Mouse (Mus musculus) mature B cell (primary cell): ENCODE results near the gene Diaph3.
"Not testable (repeated sequence)": the region's sequence is repeated elsewhere in the genome, so short reads cannot be mapped to it uniquely, and the experiment has no call there.

Source experiments
- in situ Hi-C: fragments of 300-500 bp; cut with MboI; formaldehyde crosslinking; loops from 2 replicates; pipeline ENCODE4 v1.14.3; 2019

The Diaph3 gene

DNA sequence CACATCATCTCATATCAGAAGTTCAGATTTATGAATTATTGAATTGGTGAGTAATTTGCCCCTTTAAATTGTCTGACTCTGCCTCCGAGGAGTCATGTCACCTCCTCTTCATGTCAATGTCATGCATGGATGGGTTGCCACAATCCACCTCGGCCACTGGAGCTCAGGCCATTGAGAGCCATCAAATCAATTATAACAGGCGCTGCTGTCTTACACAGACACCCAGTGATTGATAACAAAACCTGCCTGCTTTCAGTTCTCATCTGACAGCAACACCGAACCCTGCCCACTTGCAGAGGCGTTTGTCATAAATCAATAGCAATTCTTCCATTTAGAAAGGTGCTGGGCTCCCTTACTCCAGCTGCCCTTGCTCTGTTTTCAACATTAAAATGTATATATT lies 402.1 kb downstream of the Diaph3 start:
- in situ Hi-C loops, result no loop called here

DNA sequence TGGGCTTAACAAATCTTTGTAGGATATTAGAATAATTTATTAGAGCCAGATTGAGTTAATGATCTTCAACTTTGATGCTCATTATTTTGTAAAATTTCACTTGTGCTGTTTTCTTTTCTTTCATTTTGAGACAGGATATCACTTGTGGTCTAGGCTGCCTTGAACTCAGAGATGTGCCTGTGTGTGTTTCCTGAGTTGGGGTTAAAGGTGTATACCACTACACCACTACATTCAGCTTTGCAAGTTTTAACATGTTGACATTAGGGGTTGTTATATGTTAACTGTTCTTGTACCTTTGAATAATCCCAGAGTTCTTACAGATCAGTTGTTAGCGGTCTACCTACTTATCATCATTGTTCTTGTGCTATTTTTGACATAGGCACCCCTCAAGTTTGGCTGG lies 404.4 kb downstream of the Diaph3 start:
- in situ Hi-C loops, result no loop called here

DNA sequence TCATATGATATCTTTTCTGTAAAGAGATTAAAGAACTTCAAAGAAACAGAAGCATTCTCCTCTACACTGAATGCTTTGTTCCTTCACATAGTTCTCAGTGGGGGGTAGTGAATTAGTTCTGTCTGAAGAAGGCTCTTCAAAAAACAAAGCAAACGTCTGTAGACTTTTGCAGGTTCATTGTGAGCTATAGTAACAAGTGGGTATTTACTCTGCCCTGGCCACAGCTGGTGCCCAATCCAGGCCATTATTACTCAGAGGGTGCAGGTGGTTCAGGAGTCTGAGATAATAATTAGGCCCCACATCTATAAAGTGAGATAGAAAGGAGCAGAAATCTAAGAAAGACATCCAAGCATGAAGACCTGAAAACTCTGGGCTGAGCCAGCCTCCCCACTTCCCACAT lies 409.7 kb downstream of the Diaph3 start:
- in situ Hi-C loops, result no loop called here

DNA sequence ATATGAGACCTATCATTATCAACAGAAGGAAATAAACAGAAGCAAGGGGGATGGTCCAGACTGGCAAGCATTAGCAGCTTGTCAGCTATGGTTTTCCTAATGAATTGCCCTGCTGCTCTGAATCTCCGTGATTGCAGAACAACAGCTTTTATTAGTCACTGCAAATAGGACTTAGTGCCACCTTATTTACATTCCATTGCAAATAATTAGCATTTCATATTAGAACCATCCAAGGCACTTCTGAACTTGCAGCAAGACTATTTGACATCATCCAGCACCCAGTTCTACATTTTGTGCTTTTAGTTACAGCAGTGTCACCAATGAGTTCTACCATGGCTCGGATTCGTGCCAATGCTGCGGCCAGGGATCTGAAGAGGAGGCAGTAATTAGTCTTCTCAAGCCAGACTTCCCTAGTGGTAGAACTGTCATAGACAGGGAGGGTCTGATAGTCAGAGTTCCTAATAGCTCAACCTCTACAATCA lies 411.4 kb downstream of the Diaph3 start:
- in situ Hi-C loops, result no loop called here

DNA sequence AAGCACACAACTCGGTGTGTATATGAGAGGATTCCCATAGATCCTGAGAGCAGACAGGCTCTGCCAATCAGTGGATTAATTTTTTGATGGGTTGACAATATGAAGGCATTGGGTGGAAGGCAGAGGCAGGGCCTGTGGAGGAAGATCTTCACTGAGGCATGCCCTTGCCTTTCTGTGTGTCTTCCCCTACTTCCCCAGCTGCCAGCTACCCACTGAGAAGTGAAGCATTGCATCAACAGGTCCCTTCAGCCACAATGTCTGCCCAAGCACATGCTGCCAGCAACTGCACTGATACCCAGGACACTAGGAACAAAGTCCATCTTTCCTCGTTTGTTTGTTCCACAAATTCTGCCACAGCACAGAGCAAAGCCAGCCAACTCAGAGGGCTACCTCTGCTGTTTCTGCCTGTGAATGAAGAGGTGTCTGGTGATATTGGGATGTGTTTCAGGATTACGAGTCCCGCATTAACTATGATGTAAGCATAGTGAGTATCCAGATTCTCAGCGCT lies 413.4 kb downstream of the Diaph3 start:
- in situ Hi-C loops, result no loop called here

DNA sequence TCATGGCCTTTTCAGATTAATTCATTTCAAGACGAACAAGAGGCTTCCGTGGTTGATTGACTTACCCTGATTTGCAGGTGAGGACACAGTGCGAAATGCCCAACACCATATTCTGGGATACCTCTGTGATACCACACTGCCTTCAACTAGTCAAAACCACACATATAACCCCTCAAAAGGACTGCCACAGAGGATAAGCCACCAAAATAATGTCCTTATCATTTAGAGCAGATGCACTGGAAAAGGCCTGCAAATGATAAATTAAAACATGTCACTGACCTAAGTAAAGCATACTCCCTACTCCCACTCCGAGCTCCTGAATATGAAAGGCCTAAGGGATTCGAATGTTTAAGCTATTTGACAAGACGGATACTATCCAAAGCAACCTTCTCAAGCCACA lies 419.3 kb downstream of the Diaph3 start:
- in situ Hi-C loops, result no loop called here

DNA sequence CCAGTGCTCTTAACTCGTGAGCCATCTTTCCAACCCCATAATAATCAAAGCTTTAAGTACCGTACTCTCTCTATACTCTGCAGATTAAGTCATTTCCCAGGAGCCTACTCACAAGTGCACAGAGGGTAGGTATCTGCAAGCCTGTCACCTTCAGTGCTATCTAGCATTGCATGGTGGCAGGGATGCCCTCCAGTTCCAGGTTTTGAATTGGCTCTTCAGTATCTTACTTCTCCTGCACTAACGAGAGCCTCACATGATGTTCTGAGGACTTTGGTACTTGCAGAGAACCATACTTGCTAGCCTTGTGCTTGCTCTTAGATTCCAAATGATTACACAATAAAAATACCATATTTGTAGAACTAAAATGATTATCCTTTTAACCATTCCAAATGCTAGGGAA lies 420.0 kb downstream of the Diaph3 start:
- in situ Hi-C loops, result no loop called here

DNA sequence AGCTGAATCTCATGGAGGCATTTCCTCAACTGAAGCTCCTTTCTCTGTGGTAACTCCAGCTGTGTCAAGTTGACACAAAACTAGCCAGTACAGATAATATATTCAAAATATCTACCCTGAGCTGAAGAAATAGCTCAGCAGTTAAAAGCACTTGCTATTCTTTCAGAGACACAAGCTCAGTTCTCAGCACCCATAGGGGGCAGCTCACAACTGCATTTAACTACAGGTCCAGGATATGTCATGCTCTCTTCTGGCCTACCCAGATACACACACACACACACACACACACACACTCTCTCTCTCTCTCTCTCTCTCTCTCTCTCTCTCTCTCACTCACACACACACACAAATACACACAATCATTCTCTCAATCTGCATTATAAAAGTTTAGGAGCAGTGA lies 420.6 kb downstream of the Diaph3 start:
- in situ Hi-C loops, result not testable (repeated sequence)

DNA sequence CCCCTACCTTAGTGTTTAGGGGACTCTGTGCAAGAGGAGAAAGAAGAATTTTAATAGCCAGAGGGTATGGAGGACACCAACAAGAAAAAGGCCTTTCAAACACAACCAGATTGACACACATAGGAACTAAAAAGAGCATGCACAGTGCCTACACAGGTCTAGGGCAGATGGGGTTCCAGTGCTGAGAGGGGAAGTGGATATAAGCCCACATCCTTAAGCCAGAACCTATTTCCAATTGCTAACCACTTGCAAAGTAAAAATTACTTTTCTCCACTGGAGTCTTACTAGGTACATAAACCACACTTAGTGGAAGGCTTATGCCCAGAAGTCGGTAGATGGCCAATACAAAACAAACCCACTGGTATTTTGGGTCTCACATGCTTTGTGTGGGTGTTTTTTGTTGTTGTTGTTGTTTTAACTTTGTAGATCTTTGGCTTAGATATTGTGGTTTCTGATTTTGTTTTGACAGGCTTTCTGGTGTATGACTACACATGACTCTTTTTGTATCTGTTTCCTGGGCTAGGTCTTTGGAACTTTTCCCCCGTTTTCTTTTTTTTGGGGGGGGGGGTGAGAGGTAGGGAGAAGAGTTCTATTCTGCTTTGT lies 426.8 kb downstream of the Diaph3 start:
- in situ Hi-C loops, result no loop called here

DNA sequence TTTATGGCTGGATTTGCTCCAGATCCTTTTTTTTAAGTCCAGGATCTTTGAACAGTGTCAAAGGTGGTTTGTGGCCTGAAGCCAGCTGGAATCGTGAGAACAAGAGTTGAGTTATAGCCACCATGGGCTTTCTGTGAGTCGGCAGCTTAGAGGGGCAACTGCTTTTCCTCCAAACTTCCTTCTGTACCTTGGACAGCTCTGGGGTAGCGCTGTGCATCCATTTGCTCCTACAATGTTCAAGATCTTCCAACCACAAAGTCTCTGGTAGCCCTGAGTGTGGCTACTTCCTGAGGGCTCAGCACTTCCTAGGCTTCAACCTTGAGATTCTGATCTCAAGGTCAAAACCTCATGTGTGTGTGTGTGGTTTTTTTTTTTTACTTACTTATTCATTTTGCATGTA lies 437.0 kb downstream of the Diaph3 start:
- in situ Hi-C loops, result no loop called here

DNA sequence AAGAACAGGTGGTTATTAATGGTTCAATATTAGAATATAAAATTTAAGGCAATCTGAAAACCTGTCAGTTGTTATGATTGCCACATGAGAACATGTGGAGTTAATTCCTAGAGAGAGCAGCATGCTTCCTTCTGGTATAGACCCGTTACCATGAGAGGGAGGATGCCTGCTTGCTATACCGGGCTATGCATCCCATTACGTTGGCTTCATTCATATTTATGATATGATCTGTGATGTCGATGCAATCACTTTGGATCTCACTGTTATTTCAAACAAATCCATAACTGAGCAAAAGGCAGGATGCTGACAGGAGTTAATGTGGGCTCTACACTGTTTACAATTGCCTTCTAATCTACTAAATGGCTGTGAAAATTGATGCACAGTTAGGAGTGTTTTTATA lies 439.9 kb downstream of the Diaph3 start:
- in situ Hi-C loops, result no loop called here

DNA sequence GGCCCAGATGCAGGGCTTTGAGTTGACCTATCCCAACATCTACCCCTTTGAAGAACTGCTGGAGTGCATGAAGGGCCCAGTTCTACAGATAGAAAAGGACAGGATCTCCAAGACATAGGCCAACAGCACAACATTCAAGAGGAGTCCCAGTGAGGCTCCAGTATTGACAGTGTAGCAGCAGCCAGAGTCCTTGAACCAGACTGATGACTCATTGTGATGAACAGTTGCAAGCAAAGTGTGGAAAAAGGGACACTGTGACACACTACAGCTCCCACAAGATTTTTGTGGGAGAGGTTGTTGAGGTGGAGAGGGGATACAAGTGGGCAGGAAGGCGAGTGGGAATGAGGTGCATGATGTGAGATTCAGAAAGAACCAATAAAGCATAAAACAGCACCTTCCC lies 443.1 kb downstream of the Diaph3 start:
- in situ Hi-C loops, result no loop called here

DNA sequence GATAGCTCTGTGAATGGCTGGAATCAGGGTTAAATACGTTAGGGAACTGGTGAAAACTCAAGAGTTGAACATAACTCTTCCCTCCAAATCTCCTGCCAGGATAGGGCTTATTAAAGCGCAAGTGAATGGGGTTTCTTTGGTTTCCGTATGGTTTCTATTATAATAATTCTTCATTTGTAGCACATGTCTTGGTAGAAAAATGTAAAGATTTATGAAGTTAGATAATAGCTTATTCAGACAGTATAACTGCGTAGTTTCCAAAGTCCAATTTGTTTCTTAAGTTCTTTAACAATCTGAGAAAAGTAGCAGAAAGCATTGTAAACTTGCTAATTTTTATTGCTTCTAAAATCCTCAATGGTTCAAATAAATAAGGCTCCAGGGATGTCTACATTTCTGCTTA lies 448.3 kb downstream of the Diaph3 start:
- in situ Hi-C loops, result no loop called here

DNA sequence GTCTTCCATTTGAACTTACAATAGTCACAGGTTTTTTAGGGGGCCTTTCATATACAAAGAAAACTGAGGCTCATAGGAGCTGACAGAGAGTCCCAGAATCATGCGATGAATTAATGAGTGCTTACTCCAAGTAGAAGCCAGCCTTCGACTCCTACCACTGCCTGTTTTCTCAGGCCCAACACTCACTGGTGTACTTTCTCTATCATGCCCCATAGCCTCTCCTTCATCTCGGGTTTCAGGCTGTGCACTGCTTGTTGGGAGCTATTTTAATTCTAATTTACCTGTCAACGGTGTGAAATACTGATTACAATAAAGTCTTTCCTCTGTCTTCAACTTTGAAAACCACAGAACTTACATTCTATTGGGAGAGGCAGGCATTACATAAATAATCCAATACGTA lies 449.7 kb downstream of the Diaph3 start:
- in situ Hi-C loops, result no loop called here

DNA sequence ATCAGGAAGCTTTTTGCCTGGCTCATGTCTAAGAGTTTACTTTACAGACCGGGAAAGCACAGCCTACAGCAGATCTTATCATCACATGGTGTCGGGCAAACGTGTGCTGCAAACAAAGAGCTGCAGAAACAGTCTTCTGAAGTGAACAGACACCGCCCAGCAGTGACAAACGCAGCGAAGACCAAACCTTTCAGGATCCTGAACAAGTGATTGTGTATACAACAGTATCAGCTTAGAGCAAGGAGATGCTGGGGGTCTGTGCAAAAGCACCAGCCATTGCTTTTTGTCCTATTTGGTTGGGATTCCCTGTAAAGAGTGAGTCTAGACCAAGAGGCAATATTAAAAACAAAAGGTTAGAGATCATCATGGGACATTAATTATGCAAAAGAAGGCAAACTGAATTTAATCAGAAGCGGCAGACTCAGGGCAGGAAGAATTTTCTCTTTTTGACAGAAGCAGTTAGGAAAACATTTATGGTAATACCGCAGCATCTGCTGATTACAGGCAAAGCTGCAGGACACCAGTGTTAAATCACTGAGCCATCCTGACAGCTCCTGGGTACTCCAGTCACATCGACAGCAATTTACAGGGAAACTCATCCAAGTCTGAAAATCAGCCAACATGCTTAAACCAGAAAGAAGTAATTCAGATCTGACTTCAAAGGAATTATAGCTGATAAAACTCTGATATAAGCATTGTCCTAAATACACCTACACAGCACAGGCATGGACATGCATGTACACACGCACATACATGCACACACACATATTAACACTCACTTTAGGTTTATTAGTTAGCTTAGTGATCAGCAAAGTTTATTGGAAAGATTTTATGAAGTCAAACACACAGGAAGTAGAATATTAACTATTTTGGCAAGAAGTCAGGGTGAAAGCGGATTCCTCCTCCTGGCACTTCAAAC lies 456.2 kb downstream of the Diaph3 start:
- in situ Hi-C loops, result no loop called here

DNA sequence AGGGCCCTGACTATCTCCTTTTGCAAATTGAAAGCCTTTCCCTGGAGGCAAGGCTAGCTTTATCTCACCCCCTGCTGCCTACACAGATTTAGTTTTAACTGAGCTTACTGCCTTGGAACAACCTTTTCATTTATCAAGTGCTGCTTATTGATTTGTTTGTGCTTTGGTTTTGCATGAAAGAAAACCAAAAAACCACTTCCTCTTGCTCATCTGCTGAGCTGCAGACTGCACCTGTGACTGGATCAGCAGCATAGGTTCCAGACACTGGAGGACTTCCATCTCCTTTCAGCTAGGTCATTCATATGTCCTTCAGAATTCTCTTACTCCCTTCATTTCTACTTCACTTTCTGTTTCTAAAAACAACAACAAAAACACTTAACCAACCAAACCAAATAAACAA lies 459.1 kb downstream of the Diaph3 start:
- in situ Hi-C loops, result no loop called here

DNA sequence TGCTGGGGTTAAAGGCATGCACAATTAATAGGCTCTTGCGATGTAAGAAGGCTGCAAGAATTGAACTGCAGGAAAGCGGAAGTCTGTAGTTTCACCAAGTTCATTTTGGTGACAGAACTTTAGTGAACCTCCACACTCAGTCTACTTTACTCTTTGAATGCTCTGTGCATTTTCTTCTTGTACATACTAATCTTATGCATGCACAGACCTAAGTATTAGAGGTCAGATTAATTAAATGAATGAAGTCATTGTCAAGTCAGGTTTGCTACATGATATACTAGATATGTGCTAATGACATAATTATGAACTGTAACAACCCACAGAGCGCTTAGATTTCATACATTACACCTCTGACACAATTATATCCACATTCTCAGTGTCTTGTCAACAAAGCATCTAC lies 462.0 kb downstream of the Diaph3 start:
- in situ Hi-C loops, result no loop called here

DNA sequence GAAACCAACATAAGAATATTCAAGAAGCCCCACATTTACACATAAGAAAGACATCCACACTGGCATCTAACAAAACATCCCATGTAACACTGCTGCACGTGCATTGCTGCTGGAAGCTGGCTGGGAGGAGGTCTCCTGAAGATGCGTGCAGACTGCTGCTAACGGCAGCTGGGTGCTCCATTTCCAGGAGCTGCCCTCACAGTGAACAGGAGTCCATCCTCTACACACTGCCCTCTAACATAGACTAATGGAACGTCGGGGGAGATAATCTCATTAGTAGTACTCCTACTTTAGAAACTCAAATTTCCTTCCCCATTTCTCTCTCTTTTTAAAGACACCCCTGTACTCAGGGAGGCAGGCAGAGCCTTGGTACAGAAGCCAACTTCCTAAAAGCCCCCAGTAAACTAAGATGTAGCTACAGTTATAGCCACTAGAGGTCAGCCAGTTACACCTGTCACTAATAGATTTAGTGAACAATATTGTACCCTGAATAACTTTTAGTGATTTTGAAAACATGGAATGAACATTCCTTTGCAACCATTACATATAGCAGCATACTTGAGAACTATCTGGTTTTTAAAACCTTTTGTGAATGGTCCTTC lies 462.8 kb downstream of the Diaph3 start:
- in situ Hi-C loops, result no loop called here

DNA sequence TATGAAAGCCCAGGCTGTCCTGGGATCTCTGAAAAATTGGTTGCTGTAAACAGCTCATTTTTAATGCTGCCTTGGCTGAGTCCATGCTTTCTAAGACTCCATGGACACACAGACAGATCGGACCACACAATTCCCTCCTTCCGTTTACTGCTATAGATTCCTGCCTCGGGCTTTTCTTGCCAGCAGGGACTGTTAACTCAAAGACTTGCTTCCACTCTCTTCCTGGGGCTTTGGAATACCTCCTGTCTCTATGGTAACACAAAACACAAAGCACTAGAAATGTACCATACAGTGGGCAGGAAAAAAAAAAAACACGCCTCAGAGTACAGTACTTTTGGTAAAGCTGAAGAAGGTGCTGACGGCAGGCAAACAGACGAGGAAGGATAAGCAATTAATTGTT lies 464.0 kb downstream of the Diaph3 start:
- in situ Hi-C loops, result no loop called here

DNA sequence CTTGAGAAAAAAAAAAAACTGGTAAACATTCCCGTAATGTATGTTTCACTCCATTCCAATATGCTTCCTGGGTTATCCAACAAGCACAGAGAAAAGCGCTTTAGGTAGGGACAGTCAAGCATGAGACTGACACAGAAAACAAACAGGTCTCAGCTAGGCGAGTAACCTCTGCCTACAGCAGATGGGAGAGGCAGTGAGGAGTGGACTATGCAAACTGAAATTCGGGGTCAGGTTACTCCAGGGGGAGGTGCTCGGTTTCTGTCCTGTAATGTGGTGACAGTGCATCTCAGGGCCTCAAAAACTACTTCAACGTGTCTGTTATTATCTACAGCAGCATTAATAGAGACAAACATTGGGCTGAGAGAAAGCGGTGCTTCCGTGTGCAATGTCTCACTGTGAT lies 465.7 kb downstream of the Diaph3 start:
- in situ Hi-C loops, result no loop called here

DNA sequence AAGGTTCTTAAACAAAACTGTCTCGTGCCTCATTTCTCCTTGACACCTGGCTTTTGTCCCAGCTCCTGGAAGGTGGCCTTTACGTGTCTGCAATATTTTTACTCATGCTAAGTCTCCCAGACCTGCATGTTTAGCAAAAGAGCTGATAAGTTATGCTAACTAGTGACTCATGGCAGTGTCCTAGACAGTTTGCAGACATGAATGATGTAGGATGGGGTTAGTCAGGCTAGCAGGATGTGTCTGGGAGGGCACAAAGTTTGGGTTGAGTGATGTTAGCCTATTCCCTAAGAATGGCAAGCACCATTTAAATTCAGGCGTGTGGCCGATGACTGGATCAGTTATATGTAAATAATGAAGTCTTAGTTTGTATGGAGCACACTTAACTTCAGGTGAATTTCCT lies 478.2 kb downstream of the Diaph3 start:
- in situ Hi-C loops, result no loop called here

DNA sequence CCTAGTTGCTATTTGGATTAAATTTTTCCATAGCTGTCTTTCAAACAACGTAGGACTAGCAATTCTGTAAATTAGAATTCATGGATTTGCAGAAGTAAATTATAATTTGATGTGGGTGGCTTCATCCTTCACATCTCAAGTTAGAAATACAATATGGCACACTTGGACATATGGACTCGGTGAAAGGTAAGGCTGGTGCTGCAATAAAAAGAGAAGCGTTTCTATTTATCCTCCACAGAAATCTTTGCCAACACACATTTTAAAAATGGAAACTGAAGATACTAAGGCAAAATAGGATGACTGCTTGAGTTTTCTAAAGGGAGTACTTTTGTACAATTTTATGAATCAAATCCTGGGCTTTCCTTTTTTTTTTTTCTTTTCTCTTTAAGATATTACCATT lies 480.5 kb downstream of the Diaph3 start:
- in situ Hi-C loops, result no loop called here

DNA sequence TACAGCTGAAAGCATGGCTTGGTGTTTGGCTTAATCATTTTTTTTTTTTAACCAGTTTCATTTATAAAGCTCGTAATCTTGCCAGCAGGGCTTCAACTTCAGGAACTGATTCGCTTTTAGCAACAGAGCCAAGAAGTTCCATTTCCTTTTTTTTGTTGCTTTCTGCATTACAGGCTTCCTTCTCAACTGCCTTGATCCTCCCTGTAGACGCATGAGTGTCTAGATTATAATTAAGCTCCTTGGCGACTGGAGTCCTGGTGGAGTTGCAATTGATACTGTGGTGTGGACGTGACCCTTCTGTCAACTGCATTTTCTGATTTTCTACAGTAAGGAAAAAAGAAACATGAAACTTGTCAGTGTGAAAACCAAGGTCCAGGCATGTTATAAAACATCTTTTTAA lies 484.8 kb downstream of the Diaph3 start:
- in situ Hi-C loops, result no loop called here
